Comparison of ENCODE assay signal across 15 mouse cellular contexts in genomic region chr10:127176228-127176627, GRCm38 (mm10). TPM values are rescaled to one million over a fixed set of nuclear protein-coding genes. Genes with fewer than 3 reads are reported as not detected.
DNase-seq lines count a peak whose midpoint lies in the region; ATAC-seq and TF ChIP-seq lines count a peak whose summit lies in the region.
"Had no signal": no experiment of that assay in that cellular context is flagged by ENCODE, and none has a peak within 500 bp of the region (broad histone marks: within the 10 kb centered on the region; RNA-seq: fewer than 3 reads in every experiment).

No protein-coding gene starts in this region.

- DNase-seq in heart, embryonic 10.5 days (ENCODE audit: low spot score): peak; percentile 22
- no peak for DNase-seq in heart, adult 2 months
- DNase-seq in liver (no peak), G1E (ENCODE audit: low spot score) (no peak)
- DNase-seq in naive thymus-derived CD4-positive, alpha-beta T cell, adult 2 months (ENCODE audit: low read depth): peak; percentile 40
- no peak for DNase-seq in right cerebral cortex, postnatal 10 days (ENCODE audit: low spot score in 2 of 2)
- DNase-seq: cerebellum, postnatal 25 days; gastrocnemius, postnatal 14 days; kidney, adult 11 months; right cerebral cortex, adult 18-20 months; thymus, postnatal 4 days had no signal

- peaks cover 42% of the 10 kb centered on the region for H3K4me1 ChIP-seq in heart, embryonic 10.5 days
- peaks cover 5% of the 10 kb centered on the region; the same call in 1 of the 2 replicates for H3K4me1 ChIP-seq in heart, adult 2 months (ENCODE audit: control insufficient read depth, insufficient read depth, low read length)
- H3K4me1 ChIP-seq in liver, embryonic 12.5 days: peaks cover 46% of the 10 kb centered on the region
- H3K4me1 ChIP-seq in G1E (ENCODE audit: insufficient read depth, low read depth, low read length): peaks cover 93% of the 10 kb centered on the region

- H3K9ac ChIP-seq in heart, adult 2 months (ENCODE audit: low read depth, low read length): no peak overlapping the region
- H3K9ac ChIP-seq in liver, embryonic 12.5 days: no peak overlapping the region
- H3K9ac ChIP-seq: hindbrain, embryonic 13.5 days; limb, embryonic 15.5 days had no signal

- TF ChIP-seq CTCF in heart, adult 2 months (IDR thresholded peaks at IDR 0.05): no peak
- TF ChIP-seq CTCF in G1E (IDR thresholded peaks at IDR 0.05; ENCODE audit: low read depth, low read length): 0 out of 2 replicates have a peak, but pooled peaks have one; percentile 11

- H3K4me2 ChIP-seq in liver, embryonic 12.5 days: peak overlapping the region; percentile 72; the same call in 1 of the 2 replicates
- H3K4me2 ChIP-seq: hindbrain, embryonic 13.5 days; limb, embryonic 15.5 days had no signal

- TF ChIP-seq POLR2A in heart, adult 2 months (IDR thresholded peaks at IDR 0.05; ENCODE audit: insufficient read depth, low read depth, low read length): no peak

- intact Hi-C loops in heart, adult 2 months (cut with DNase I): loop anchor here (5.0 kb wide), 2 partner anchors 36 to 166 kb away; partner anchors contain the start of genes Gli1 and Pip4k2c

- 35% methylated on average over 3 of the region's 3 CpGs for WGBS in heart, embryonic 10.5 days
- WGBS in heart, adult 2 months: 66% methylated on average over 3 of the region's 3 CpGs
- 35% methylated on average over 3 of the region's 3 CpGs for WGBS in liver, embryonic 12.5 days (ENCODE audit: insufficient replicate concordance)

- peak overlapping the region; percentile 33; the same call in 1 of the 2 replicates for H3K4me3 ChIP-seq in heart, embryonic 10.5 days
- no peak overlapping the region for H3K4me3 ChIP-seq in heart, adult 2 months
- no peak overlapping the region for H3K4me3 ChIP-seq in liver, embryonic 12.5 days
- peak overlapping the region; percentile 61; the same call in 1 of the 2 replicates for H3K4me3 ChIP-seq in G1E (ENCODE audit: low read depth, low read length)
- H3K4me3 ChIP-seq: hindbrain, embryonic 13.5 days; limb, embryonic 15.5 days had no signal

- no peaks in the 10 kb centered on the region for H3K79me2 ChIP-seq in heart, adult 2 months (replicated peaks; ENCODE audit: control insufficient read depth, insufficient read depth, low read length)

- H3K27ac ChIP-seq in heart, embryonic 10.5 days: no peak overlapping the region
- no peak overlapping the region for H3K27ac ChIP-seq in heart, adult 2 months
- H3K27ac ChIP-seq in liver, embryonic 12.5 days: no peak overlapping the region
- H3K27ac ChIP-seq: hindbrain, embryonic 13.5 days; limb, embryonic 15.5 days had no signal

- no peaks in the 10 kb centered on the region for H3K36me3 ChIP-seq in heart, embryonic 10.5 days
- no peaks in the 10 kb centered on the region for H3K36me3 ChIP-seq in heart, adult 2 months (ENCODE audit: control insufficient read depth, insufficient read depth, low read length)
- H3K36me3 ChIP-seq in liver, embryonic 12.5 days: no peaks in the 10 kb centered on the region; the same call in 1 of the 2 replicates
- peaks cover 39% of the 10 kb centered on the region for H3K36me3 ChIP-seq in G1E (replicated peaks)
- H3K36me3 ChIP-seq: limb, embryonic 15.5 days had no signal

- no peak for TF ChIP-seq EP300 in heart, adult 2 months (IDR thresholded peaks at IDR 0.05; ENCODE audit: insufficient read depth, low read depth, low read length)

- ATAC-seq in liver, embryonic 12.5 days: no peak
- no peak for ATAC-seq in G1E (ENCODE audit: extremely low read depth, insufficient number of reproducible peaks, low FRiP score, poor library complexity, severe bottlenecking)

- H3K9me3 ChIP-seq in heart, embryonic 10.5 days: no peaks in the 10 kb centered on the region
- H3K9me3 ChIP-seq in liver, embryonic 12.5 days (replicated peaks): no peaks in the 10 kb centered on the region
- H3K9me3 ChIP-seq in G1E (replicated peaks): peaks cover 7% of the 10 kb centered on the region
- H3K9me3 ChIP-seq: hindbrain, embryonic 13.5 days; limb, embryonic 15.5 days had no signal

- H3K27me3 ChIP-seq in heart, embryonic 10.5 days (ENCODE audit: insufficient read depth, poor library complexity, severe bottlenecking): peaks cover 81% of the 10 kb centered on the region
- no peaks in the 10 kb centered on the region for H3K27me3 ChIP-seq in heart, adult 2 months (ENCODE audit: control insufficient read depth, insufficient read depth, low read length)
- H3K27me3 ChIP-seq in liver, embryonic 12.5 days (replicated peaks): peaks cover 79% of the 10 kb centered on the region
- H3K27me3 ChIP-seq in G1E (ENCODE audit: insufficient read depth, low read length): peaks cover 11% of the 10 kb centered on the region; the same call in 1 of the 2 replicates

RNA-seq across cellular contexts. Expression of gene Slc26a10, which starts 4.2 kb away (rescaled TPM):
- 9.2 and 12.9 TPM in 2 replicates for polyA plus RNA-seq in heart, embryonic 10.5 days (2016; fragmentation: Nextera tagmentation; extraction: Ambion mirVana)
- 10 to 100 TPM; 13.2 to 14.7 TPM for total RNA-seq in heart, adult 2 months (2021)
- 40.5 and 68.0 TPM in 2 replicates for polyA plus RNA-seq in heart, adult 2 months (2012; rRNA removed)
- polyA plus RNA-seq in liver, embryonic 12.5 days (2016; fragmentation: Nextera tagmentation; extraction: Ambion mirVana): 3.0 and 3.6 TPM in 2 replicates
- total RNA-seq in G1E (2014; fragmentation: Nextera tagmentation) (8.4 and 10.1 TPM in 2 replicates), G1E (2017) (0.58 and 0.98 TPM in 2 replicates)
- polyA plus RNA-seq in G1E (2012): 0.68 and 0.94 TPM in 2 replicates

RNA-seq across cellular contexts. Expression of gene B4galnt1, which starts 11.2 kb away (rescaled TPM):
- polyA plus RNA-seq in heart, embryonic 10.5 days (2016; fragmentation: Nextera tagmentation; extraction: Ambion mirVana): 1.5 and 3.6 TPM in 2 replicates
- total RNA-seq in heart, adult 2 months (2021): 1 to 10 TPM; 1.8 to 2.0 TPM
- polyA plus RNA-seq in heart, adult 2 months (2012; rRNA removed): 4.0 and 9.5 TPM in 2 replicates
- 12.6 TPM in 2 replicates for polyA plus RNA-seq in liver, embryonic 12.5 days (2016; fragmentation: Nextera tagmentation; extraction: Ambion mirVana)
- total RNA-seq in G1E (2014; fragmentation: Nextera tagmentation): 173 and 188 TPM in 2 replicates
- 65.0 and 66.7 TPM in 2 replicates for total RNA-seq in G1E (2017)
- 292 and 318 TPM in 2 replicates for polyA plus RNA-seq in G1E (2012)

RNA-seq across cellular contexts. Expression of gene Arhgef25, which starts 13.7 kb away (rescaled TPM):
- 21.4 and 28.8 TPM in 2 replicates for polyA plus RNA-seq in heart, embryonic 10.5 days (2016; fragmentation: Nextera tagmentation; extraction: Ambion mirVana)
- total RNA-seq in heart, adult 2 months (2021): 10 to 100 TPM in 1 of 2 experiments, 1 to 10 TPM in 1; 9.8 to 10.1 TPM
- 17.4 and 18.2 TPM in 2 replicates for polyA plus RNA-seq in heart, adult 2 months (2012; rRNA removed)
- polyA plus RNA-seq in liver, embryonic 12.5 days (2016; fragmentation: Nextera tagmentation; extraction: Ambion mirVana): 14.3 and 17.4 TPM in 2 replicates
- total RNA-seq in G1E (2014; fragmentation: Nextera tagmentation) (49.0 and 70.1 TPM in 2 replicates), G1E (2017) (43.0 and 51.4 TPM in 2 replicates)
- 98.4 and 120 TPM in 2 replicates for polyA plus RNA-seq in G1E (2012)
- total RNA-seq: monocyte, adult 5-6 weeks had no signal

RNA-seq across cellular contexts. Expression of gene Dtx3, which starts 19.3 kb away (rescaled TPM):
- polyA plus RNA-seq in heart, embryonic 10.5 days (2016; fragmentation: Nextera tagmentation; extraction: Ambion mirVana): 78.4 and 91.4 TPM in 2 replicates
- 10 to 100 TPM; 23.7 to 24.2 TPM for total RNA-seq in heart, adult 2 months (2021)
- 92.6 and 102 TPM in 2 replicates for polyA plus RNA-seq in heart, adult 2 months (2012; rRNA removed)
- 33.2 and 36.9 TPM in 2 replicates for polyA plus RNA-seq in liver, embryonic 12.5 days (2016; fragmentation: Nextera tagmentation; extraction: Ambion mirVana)
- total RNA-seq in G1E (2014; fragmentation: Nextera tagmentation): 318 and 360 TPM in 2 replicates
- total RNA-seq in G1E (2017): 95.8 and 125 TPM in 2 replicates
- polyA plus RNA-seq in G1E (2012): 213 and 260 TPM in 2 replicates

RNA-seq across cellular contexts. Expression of gene Pip4k2c, which starts 35.2 kb away (rescaled TPM):
- 27.9 and 29.3 TPM in 2 replicates for polyA plus RNA-seq in heart, embryonic 10.5 days (2016; fragmentation: Nextera tagmentation; extraction: Ambion mirVana)
- total RNA-seq in heart, adult 2 months (2021): 10 to 100 TPM; 25.7 to 28.8 TPM
- polyA plus RNA-seq in heart, adult 2 months (2012; rRNA removed): 29.0 and 42.3 TPM in 2 replicates
- 44.7 and 50.0 TPM in 2 replicates for polyA plus RNA-seq in liver, embryonic 12.5 days (2016; fragmentation: Nextera tagmentation; extraction: Ambion mirVana)
- total RNA-seq in G1E (2014; fragmentation: Nextera tagmentation) (136 and 141 TPM in 2 replicates), G1E (2017) (126 and 133 TPM in 2 replicates)
- 130 and 151 TPM in 2 replicates for polyA plus RNA-seq in G1E (2012)

Comparison
In these comparisons a context has a peak if more than half of its experiments do, and no peak if none do; other contexts are left out.
1. DNase-seq: peak in heart, embryonic 10.5 days (single experiment) and naive thymus-derived CD4-positive, alpha-beta T cell, adult 2 months (single experiment); none in heart, adult 2 months (0 of 2), liver (single experiment), G1E (single experiment) and right cerebral cortex, postnatal 10 days (0 of 2).
2. H3K4me3 ChIP-seq: peak in heart, embryonic 10.5 days (single experiment) and G1E (single experiment); none in heart, adult 2 months (single experiment) and liver, embryonic 12.5 days (single experiment).
3. RNA of gene B4galnt1, which starts 11.2 kb away (polyA plus RNA-seq): 292 to 318 TPM in G1E; 12.6 TPM in liver, embryonic 12.5 days, 4.0 to 9.5 TPM in heart, adult 2 months and 1.5 to 3.6 TPM in heart, embryonic 10.5 days; every median in the first group is over 10 times any median in the second.